Mouse (Mus musculus) layer of hippocampus, adult 8-10 months (tissue): Measurements from ENCODE around the gene Gpx7. TPM values are rescaled to one million over a fixed set of nuclear protein-coding genes. Genes with fewer than 3 reads are reported as not detected.

Experiments used
- total RNA-seq, 4 experiments: library from RNA; stranded (reverse); gene quantifications; 2 replicates each; pipeline ENCODE4 v1.2.4; 2022

Gpx7 gene
- total RNA-seq, 4 experiments from 2014 or later, result 4.5 to 5.6 (median 4.7) TPM

Other genes starting within 250 kb of the Gpx7 start
- gene Echdc2, start 241.5 kb downstream of the Gpx7 start, total RNA-seq, result 10 to 100 TPM; 15.3 to 18.7 (median 17.9) TPM
- not detected for gene Zyg11a, start 188.9 kb downstream of the Gpx7 start, total RNA-seq
- 100 to 1,000 TPM in 2 of 4 experiments, 10 to 100 TPM in 2; 93.5 to 109 (median 99.6) TPM for gene Zyg11b, start 105.9 kb downstream of the Gpx7 start, total RNA-seq
- 10 to 100 TPM; 20.9 to 29.8 (median 24.8) TPM for gene Coa7, start 78.8 kb downstream of the Gpx7 start, total RNA-seq
- not detected for gene Shisal2a, start 23.6 kb downstream of the Gpx7 start, total RNA-seq
- 10 to 100 TPM; 31.7 to 42.2 (median 41.2) TPM for gene Tut4, start 52.5 kb upstream of the Gpx7 start, total RNA-seq
- 10 to 100 TPM; 26.5 to 30.1 (median 29.1) TPM for gene Prpf38a, start 172.4 kb upstream of the Gpx7 start, total RNA-seq
- under 1 TPM in 3 of 4 experiments, not detected in 1; 0.10 to 0.24 (median 0.16) TPM for gene Orc1, start 172.5 kb upstream of the Gpx7 start, total RNA-seq
- gene Cc2d1b, start 213.0 kb upstream of the Gpx7 start, total RNA-seq, result 10 to 100 TPM; 35.3 to 41.0 (median 38.2) TPM